Mouse (Mus musculus): Measurements from ENCODE around the gene Xkrx. TPM values are rescaled to one million over a fixed set of nuclear protein-coding genes. Genes with fewer than 3 reads are reported as not detected.

Gene Xkrx
- total and polyA plus RNA-seq, 3 experiments = 0.38 TPM; not detected in 2

DNA sequence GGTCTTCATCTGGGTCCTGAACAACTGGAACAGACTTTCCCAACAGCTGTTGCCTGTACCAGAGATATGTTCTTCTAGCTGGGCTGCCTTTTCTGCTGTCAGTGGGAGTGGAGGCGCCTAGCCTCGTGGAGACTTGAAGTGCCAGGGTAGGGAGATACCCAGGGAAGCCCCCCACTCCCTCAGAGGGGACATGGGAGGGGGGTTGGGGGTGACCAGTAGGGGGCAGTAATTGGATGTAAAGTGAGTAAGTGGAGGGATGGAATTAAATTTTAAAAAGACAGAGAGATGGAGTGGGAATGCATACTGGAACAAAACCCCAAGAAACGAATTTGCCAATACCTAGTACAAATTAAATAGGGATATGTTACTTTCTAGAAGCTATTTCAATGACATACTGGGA is 28.1 kb downstream of the Xkrx start (continued):
- TF ChIP-seq RCOR1 (IDR thresholded peaks at IDR 0.05; ENCODE audit: low read depth, low read length) = no peak
- TF ChIP-seq CHD1 (IDR thresholded peaks at IDR 0.05; ENCODE audit: low read depth, low read length) = no peak
- TF ChIP-seq JUND (IDR thresholded peaks at IDR 0.05; ENCODE audit: low read depth, low read length) = no peak
- peak; percentile 66 for TF ChIP-seq SMC3 (IDR thresholded peaks at IDR 0.05; ENCODE audit: low read depth, low read length)

GRCm38 (mm10) chrX:134132295-134132694 is 29.6 kb downstream of the Xkrx start:
- no peak for TF ChIP-seq KAT2A (conservative IDR thresholded peaks at IDR 0.05; ENCODE audit: low read depth, low read length)
- no peak for TF ChIP-seq RCOR1 (IDR thresholded peaks at IDR 0.05; ENCODE audit: low read depth, low read length)
- TF ChIP-seq NRF1 (IDR thresholded peaks at IDR 0.05; ENCODE audit: insufficient read depth, low read depth, low read length, poor library complexity, severe bottlenecking) = no peak
- peak; percentile 69 for TF ChIP-seq RAD21 (IDR thresholded peaks at IDR 0.05; ENCODE audit: low read depth, low read length)
- no peak for TF ChIP-seq GABPA (IDR thresholded peaks at IDR 0.05; ENCODE audit: low read depth, low read length)
- peak; percentile 65 for TF ChIP-seq SMC3 (IDR thresholded peaks at IDR 0.05; ENCODE audit: low read depth, low read length)
- peak in 2 of 3 experiments; percentile 36 to 57; a peak in 2 of 6 replicates for TF ChIP-seq CTCF (IDR thresholded peaks at IDR 0.05 in 2 of 3, conservative IDR thresholded peaks at IDR 0.05 in 1 of 3; ENCODE audit: control insufficient read depth in 1 of 3, insufficient read depth in 1 of 3, low read depth in 2 of 3, low read length in 3 of 3, poor library complexity in 1 of 3, severe bottlenecking in 1 of 3)
- TF ChIP-seq ZC3H11A (IDR thresholded peaks at IDR 0.05; ENCODE audit: low read depth, low read length) = peak; percentile 41
- peak; percentile 39 for DNase-seq (ENCODE audit: low read depth, low spot score)
- no peak overlapping the region for H3K4me3 ChIP-seq (ENCODE audit: control insufficient read depth in 1 of 2, insufficient read depth in 1 of 2, low read depth in 2 of 2, low read length in 2 of 2)

DNA sequence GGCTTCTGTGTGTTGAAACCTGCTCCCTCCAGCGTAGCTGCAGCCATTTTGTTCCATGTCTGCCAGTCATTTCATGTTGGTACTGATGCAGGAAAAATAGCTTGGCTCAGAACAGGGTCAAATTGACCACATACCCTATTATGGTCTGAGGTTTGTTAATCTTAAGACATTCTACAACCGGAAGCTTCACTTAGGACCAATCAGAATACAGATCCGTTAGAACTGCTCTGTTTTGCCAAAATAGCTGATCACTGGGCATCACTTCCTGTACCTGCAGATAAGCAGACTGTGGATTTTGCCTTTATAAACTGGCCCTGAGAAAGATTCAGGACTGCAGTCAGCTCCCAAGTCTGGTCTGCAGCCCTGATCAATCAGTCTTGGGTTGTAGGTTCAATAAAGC is 33.3 kb downstream of the Xkrx start:
- H3K9me3 ChIP-seq (replicated peaks; ENCODE audit: insufficient read depth, low read length) = no peaks in the 10 kb centered on the region

More at GRCm38 (mm10) chrX:134132295-134132694, 29.6 kb downstream of the Xkrx start:
- H3K4me1 ChIP-seq (ENCODE audit: control insufficient read depth in 1 of 2, insufficient read depth in 2 of 2, low read length in 2 of 2) = no peaks in the 10 kb centered on the region
- no peak overlapping the region for H3K27ac ChIP-seq (ENCODE audit: control insufficient read depth, low read depth, low read length)
- no peaks in the 10 kb centered on the region for H3K27me3 ChIP-seq (ENCODE audit: control insufficient read depth in 1 of 2, insufficient read depth in 2 of 2, low read length in 2 of 2)
- no peaks in the 10 kb centered on the region for H3K9me3 ChIP-seq (replicated peaks; ENCODE audit: insufficient read depth, low read length)
- no peaks in the 10 kb centered on the region for H3K79me2 ChIP-seq (ENCODE audit: control insufficient read depth, insufficient read depth, low read length, poor library complexity)
- no peak overlapping the region for H3K9ac ChIP-seq (ENCODE audit: control insufficient read depth, low read depth, low read length, poor library complexity, severe bottlenecking)
- H3K36me3 ChIP-seq (ENCODE audit: control insufficient read depth in 1 of 2, insufficient read depth in 2 of 2, low read length in 2 of 2) = 0 out of 4 replicates have a peak, but pooled peaks cover 0 to 2% of the 10 kb centered on the region in 2 experiments

DNA sequence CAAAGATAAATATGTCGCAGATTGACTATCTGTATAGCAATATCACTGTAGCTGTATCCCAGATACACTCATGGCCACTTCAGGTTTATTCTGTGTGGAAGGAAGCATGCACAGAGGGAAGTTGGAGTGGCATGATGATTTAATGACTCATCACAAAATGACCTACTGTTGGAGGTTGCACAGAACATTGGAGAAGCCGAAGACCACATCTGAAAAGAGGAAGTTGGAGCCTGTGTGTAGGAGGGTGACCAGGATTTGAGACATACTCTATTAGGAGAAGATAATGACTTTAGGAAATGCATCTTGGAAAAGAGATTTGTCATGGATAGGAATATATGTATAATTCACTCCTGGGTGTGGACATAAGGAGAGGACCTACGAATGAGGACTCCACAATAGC is 45.5 kb downstream of the Xkrx start:
- Histone ChIP-seq H3K27ac (ENCODE audit: control insufficient read depth, low read depth, low read length) (no peak overlapping the region), H3K9me3 (replicated peaks; ENCODE audit: insufficient read depth, low read length) (no peaks in the 10 kb centered on the region), H3K4me1 (ENCODE audit: control insufficient read depth in 1 of 2, insufficient read depth in 2 of 2, low read length in 2 of 2) (peaks cover 4 to 8% of the 10 kb centered on the region in 2 experiments; a peak in 3 of 4 replicates), H3K9ac (ENCODE audit: control insufficient read depth, low read depth, low read length, poor library complexity, severe bottlenecking) (no peak overlapping the region), H3K27me3 (ENCODE audit: control insufficient read depth in 1 of 2, insufficient read depth in 2 of 2, low read length in 2 of 2) (no peaks in the 10 kb centered on the region), H3K4me3 (ENCODE audit: control insufficient read depth in 1 of 2, insufficient read depth in 1 of 2, low read depth in 2 of 2, low read length in 2 of 2) (no peak overlapping the region), H3K79me2 (ENCODE audit: control insufficient read depth, insufficient read depth, low read length, poor library complexity) (no peaks in the 10 kb centered on the region), H3K36me3 (ENCODE audit: control insufficient read depth in 1 of 2, insufficient read depth in 2 of 2, low read length in 2 of 2) (peaks cover 0 to 18% of the 10 kb centered on the region in 2 experiments; a peak in 2 of 4 replicates)
- peak; percentile 89 for DNase-seq (ENCODE audit: low read depth, low spot score)
- TF ChIP-seq TAL1 (IDR thresholded peaks at IDR 0.05; ENCODE audit: low read length) (no peak), MAFK (IDR thresholded peaks at IDR 0.05; ENCODE audit: borderline replicate concordance, low read depth, low read length) (peak; percentile 62; the same call in 1 of the 2 replicates), SMC3 (IDR thresholded peaks at IDR 0.05; ENCODE audit: low read depth, low read length) (no peak), MEF2A (IDR thresholded peaks at IDR 0.05; ENCODE audit: extremely low read depth, insufficient replicate concordance, low read depth, low read length, poor library complexity, severe bottlenecking) (no peak), RCOR1 (IDR thresholded peaks at IDR 0.05; ENCODE audit: low read depth, low read length) (peak; percentile 72), ZMIZ1 (IDR thresholded peaks at IDR 0.05; ENCODE audit: low read depth, low read length) (no peak), HCFC1 (IDR thresholded peaks at IDR 0.05; ENCODE audit: low read depth, low read length) (no peak), UBTF (IDR thresholded peaks at IDR 0.05; ENCODE audit: borderline replicate concordance, insufficient read depth, low read depth, low read length) (no peak), MYC (IDR thresholded peaks at IDR 0.05; ENCODE audit: low read depth, low read length) (peak; percentile 71; the same call in 1 of the 2 replicates), EP300 (IDR thresholded peaks at IDR 0.05; ENCODE audit: low read depth in 1 of 2, low read length in 2 of 2) (peak; percentile 21 to 81), JUND (IDR thresholded peaks at IDR 0.05; ENCODE audit: low read depth, low read length) (0 out of 2 replicates have a peak, but pooled peaks have one; percentile 33), GATA1 (IDR thresholded peaks at IDR 0.05; ENCODE audit: low read depth, low read length) (peak; percentile 26; the same call in 1 of the 2 replicates), ZKSCAN1 (IDR thresholded peaks at IDR 0.05; ENCODE audit: low read depth, low read length) (no peak)

More for the DNA sequence above, 33.3 kb downstream of the Xkrx start:
- Histone ChIP-seq H3K36me3 (ENCODE audit: control insufficient read depth in 1 of 2, insufficient read depth in 2 of 2, low read length in 2 of 2) (0 out of 4 replicates have a peak, but pooled peaks cover 0 to 2% of the 10 kb centered on the region in 2 experiments), H3K4me1 (ENCODE audit: control insufficient read depth in 1 of 2, insufficient read depth in 2 of 2, low read length in 2 of 2) (no peaks in the 10 kb centered on the region), H3K4me3 (ENCODE audit: control insufficient read depth in 1 of 2, insufficient read depth in 1 of 2, low read depth in 2 of 2, low read length in 2 of 2) (no peak overlapping the region), H3K27ac (ENCODE audit: control insufficient read depth, low read depth, low read length) (no peak overlapping the region), H3K79me2 (ENCODE audit: control insufficient read depth, insufficient read depth, low read length, poor library complexity) (no peaks in the 10 kb centered on the region), H3K27me3 (ENCODE audit: control insufficient read depth in 1 of 2, insufficient read depth in 2 of 2, low read length in 2 of 2) (no peaks in the 10 kb centered on the region), H3K9ac (ENCODE audit: control insufficient read depth, low read depth, low read length, poor library complexity, severe bottlenecking) (no peak overlapping the region)
- no peak for DNase-seq (ENCODE audit: low read depth, low spot score)
- TF ChIP-seq GATA1 (IDR thresholded peaks at IDR 0.05; ENCODE audit: low read depth, low read length) (no peak), UBTF (IDR thresholded peaks at IDR 0.05; ENCODE audit: borderline replicate concordance, insufficient read depth, low read depth, low read length) (no peak), RCOR1 (IDR thresholded peaks at IDR 0.05; ENCODE audit: low read depth, low read length) (no peak)

Measured in MEL (cell line).